27 mouse cellular contexts compared by ENCODE assay signal in the genomic region with DNA sequence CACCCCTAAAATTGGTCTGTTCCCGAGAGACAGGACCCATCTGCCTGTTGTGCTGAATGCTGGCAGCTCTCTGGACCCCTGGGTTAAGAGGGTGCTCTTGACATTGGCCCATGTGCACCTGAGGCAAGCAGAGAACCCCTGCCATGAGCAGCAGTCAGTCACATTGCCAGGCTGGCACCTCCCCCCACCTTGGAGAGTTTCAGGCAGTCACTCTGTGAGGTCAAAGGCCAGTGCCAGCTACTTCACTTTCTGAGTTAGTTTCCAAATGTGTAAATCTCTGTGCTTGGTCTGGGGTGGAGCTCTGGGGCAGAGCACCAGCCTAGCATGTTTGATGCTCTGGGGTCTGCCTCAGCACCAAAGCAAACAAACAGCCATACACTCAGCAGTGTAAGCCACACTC. TPM values are rescaled to one million over a fixed set of nuclear protein-coding genes. Genes with fewer than 3 reads are reported as not detected.
A peak's percentile ranks its signal among the peaks of the same experiment; 100 is the strongest.
DNase-seq lines count a peak whose midpoint lies in the region; ATAC-seq and TF ChIP-seq lines count a peak whose summit lies in the region.
"Had no signal": no experiment of that assay in that cellular context is flagged by ENCODE, and none has a peak within 500 bp of the region (broad histone marks: within the 10 kb centered on the region; RNA-seq: fewer than 3 reads in every experiment).

No protein-coding gene starts in this region.

- no peak overlapping the region for H3K9ac ChIP-seq in kidney, embryonic 16.5 days (replicated peaks; ENCODE audit: low read length)
- no peak overlapping the region for H3K9ac ChIP-seq in midbrain, embryonic 14.5 days (replicated peaks; ENCODE audit: low read length)
- H3K9ac ChIP-seq in stomach, postnatal 0 days (ENCODE audit: low read length): no peak overlapping the region
- H3K9ac ChIP-seq: forebrain, embryonic 15.5 days; liver, postnatal 0 days; neural tube, embryonic 13.5 days had no signal

- H3K4me1 ChIP-seq in kidney, embryonic 16.5 days (ENCODE audit: insufficient read depth, low read length): peaks cover 15% of the 10 kb centered on the region
- no peaks in the 10 kb centered on the region for H3K4me1 ChIP-seq in midbrain, embryonic 14.5 days (ENCODE audit: control insufficient read depth, insufficient read depth, low read length)
- 0 out of 2 replicates have a peak, but pooled peaks cover 3% of the 10 kb centered on the region for H3K4me1 ChIP-seq in stomach, postnatal 0 days (replicated peaks; ENCODE audit: control insufficient read depth, insufficient read depth)

- no peak overlapping the region for H3K27ac ChIP-seq in kidney, embryonic 16.5 days (ENCODE audit: low read length)
- H3K27ac ChIP-seq in midbrain, embryonic 14.5 days (replicated peaks; ENCODE audit: low read depth, low read length): no peak overlapping the region
- no peak overlapping the region for H3K27ac ChIP-seq in stomach, postnatal 0 days (replicated peaks)
- H3K27ac ChIP-seq: embryonic facial prominence, embryonic 10.5 days; forebrain, embryonic 15.5 days; left cerebral cortex, adult 2 months; macrophage; neural tube, embryonic 13.5 days had no signal

- TF ChIP-seq CTCF in stomach, postnatal 0 days (IDR thresholded peaks at IDR 0.05; ENCODE audit: low read depth): no peak

- no peak for TF ChIP-seq EP300 in stomach, postnatal 0 days (optimal IDR thresholded peaks at IDR 0.05)

- no peak for ATAC-seq in kidney, embryonic 16.5 days (ENCODE audit: low FRiP score, low TSS enrichment)
- no peak for ATAC-seq in midbrain, embryonic 14.5 days (ENCODE audit: low FRiP score, low TSS enrichment)
- no peak for ATAC-seq in stomach, postnatal 0 days (ENCODE audit: low FRiP score, low TSS enrichment)
- ATAC-seq: activated CD4-positive, CD25-positive, alpha-beta regulatory T cell, adult 4 months; forebrain, embryonic 15.5 days; liver, postnatal 0 days; lung, postnatal 0 days; midbrain, embryonic 16.5 days had no signal

- H3K27me3 ChIP-seq in kidney, embryonic 16.5 days (ENCODE audit: insufficient read depth, low read length): no peaks in the 10 kb centered on the region
- H3K27me3 ChIP-seq in midbrain, embryonic 14.5 days (ENCODE audit: control insufficient read depth, insufficient read depth, low read length): no peaks in the 10 kb centered on the region
- no peaks in the 10 kb centered on the region for H3K27me3 ChIP-seq in stomach, postnatal 0 days (ENCODE audit: control insufficient read depth, insufficient read depth, low read length)
- H3K27me3 ChIP-seq: forebrain, embryonic 15.5 days; neural tube, embryonic 13.5 days had no signal

- no peaks in the 10 kb centered on the region for H3K9me3 ChIP-seq in kidney, embryonic 16.5 days (ENCODE audit: low read length)
- no peaks in the 10 kb centered on the region for H3K9me3 ChIP-seq in midbrain, embryonic 14.5 days (ENCODE audit: control insufficient read depth, low read length)
- no peaks in the 10 kb centered on the region for H3K9me3 ChIP-seq in stomach, postnatal 0 days (ENCODE audit: control insufficient read depth, low read length)
- H3K9me3 ChIP-seq: embryonic facial prominence, embryonic 10.5 days; forebrain, embryonic 15.5 days; neural tube, embryonic 13.5 days had no signal

- H3K36me3 ChIP-seq in kidney, embryonic 16.5 days (ENCODE audit: insufficient read depth, low read length): no peaks in the 10 kb centered on the region
- no peaks in the 10 kb centered on the region for H3K36me3 ChIP-seq in midbrain, embryonic 14.5 days (ENCODE audit: control insufficient read depth, insufficient read depth, low read length)
- no peaks in the 10 kb centered on the region for H3K36me3 ChIP-seq in stomach, postnatal 0 days (ENCODE audit: control insufficient read depth, insufficient read depth, low read length)
- H3K36me3 ChIP-seq: embryonic facial prominence, embryonic 10.5 days; forebrain, embryonic 15.5 days had no signal

- peak; percentile 64 for DNase-seq in cerebellum, adult 9-11 months
- no peak for DNase-seq in cerebellum, adult 9-10 months
- peak; percentile 31 for DNase-seq in kidney, adult 11 months
- peak; percentile 49 for DNase-seq in A20 (ENCODE audit: low read depth, low spot score)
- DNase-seq in adipocyte (ENCODE audit: low spot score): peak; percentile 29
- no peak for DNase-seq in midbrain, embryonic 14.5 days
- DNase-seq in stomach, postnatal 0 days (ENCODE audit: low spot score): no peak
- DNase-seq: cerebellum, postnatal 10 days; gastrocnemius, postnatal 14 days; heart, postnatal 10 days; left cerebral cortex, postnatal 4 days; liver, postnatal 0 days; retina, postnatal 1 day; right cerebral cortex, postnatal 25 days; spleen, adult 18-20 months; thymus, postnatal 14 days had no signal

- WGBS in kidney, embryonic 16.5 days: 82% methylated on average over 1 of the region's 1 CpGs
- WGBS in midbrain, embryonic 14.5 days: 91% methylated on average over 1 of the region's 1 CpGs
- WGBS in stomach, postnatal 0 days: 83% methylated on average over 1 of the region's 1 CpGs

- no peak overlapping the region for H3K4me3 ChIP-seq in kidney, embryonic 16.5 days (ENCODE audit: low read length)
- no peak overlapping the region for H3K4me3 ChIP-seq in midbrain, embryonic 14.5 days (replicated peaks; ENCODE audit: low read depth, low read length)
- H3K4me3 ChIP-seq in stomach, postnatal 0 days (ENCODE audit: low read depth, low read length): no peak overlapping the region
- H3K4me3 ChIP-seq: embryonic facial prominence, embryonic 10.5 days; forebrain, embryonic 15.5 days; left cerebral cortex, adult 2 months; myocyte; neural tube, embryonic 13.5 days had no signal

- no peak overlapping the region for H3K4me2 ChIP-seq in kidney, embryonic 16.5 days (replicated peaks; ENCODE audit: low read depth, low read length)
- no peak overlapping the region for H3K4me2 ChIP-seq in midbrain, embryonic 14.5 days (ENCODE audit: low read length)
- H3K4me2 ChIP-seq in stomach, postnatal 0 days (replicated peaks; ENCODE audit: low read depth): no peak overlapping the region
- H3K4me2 ChIP-seq: forebrain, embryonic 15.5 days; liver, embryonic 11.5 days; neural tube, embryonic 13.5 days had no signal

RNA-seq across cellular contexts. Expression of a gene that starts 24.5 kb away (rescaled TPM):
- polyA plus RNA-seq in kidney, embryonic 16.5 days (2015; fragmentation: Nextera tagmentation; extraction: Ambion mirVana): 91.3 and 95.2 TPM in 2 replicates
- polyA plus RNA-seq in midbrain, embryonic 14.5 days (2014; fragmentation: Nextera tagmentation; extraction: Ambion mirVana): 93.5 and 120 TPM in 2 replicates
- 31.5 and 32.1 TPM in 2 replicates for polyA plus RNA-seq in stomach, postnatal 0 days (2015; fragmentation: Nextera tagmentation; extraction: Ambion mirVana)

Comparison
In these comparisons a context has a peak if more than half of its experiments do, and no peak if none do; other contexts are left out.
1. DNase-seq: peak in cerebellum, adult 9-11 months (single experiment), kidney, adult 11 months (single experiment), A20 (single experiment) and adipocyte (single experiment); none in cerebellum, adult 9-10 months (single experiment), midbrain, embryonic 14.5 days (single experiment) and stomach, postnatal 0 days (single experiment).